8 mouse cellular contexts compared by ENCODE assay signal in genomic region chr2:18607088-18607487, GRCm38 (mm10).
A peak's percentile ranks its signal among the peaks of the same experiment; 100 is the strongest.
DNase-seq lines count a peak whose midpoint lies in the region; ATAC-seq and TF ChIP-seq lines count a peak whose summit lies in the region.

No protein-coding gene starts in this region.

- H3K4me1 ChIP-seq in CH12.LX (ENCODE audit: control insufficient read depth in 1 of 2, insufficient read depth in 2 of 2): peaks cover 0 to 4% of the 10 kb centered on the region in 2 experiments; a peak in 1 of 4 replicates
- peaks cover 18% of the 10 kb centered on the region for H3K4me1 ChIP-seq in hindbrain, embryonic 14.5 days (replicated peaks; ENCODE audit: control insufficient read depth, insufficient read depth, low read length)
- H3K4me1 ChIP-seq in midbrain, embryonic 16.5 days (ENCODE audit: control insufficient read depth, insufficient read depth, low read length): peaks cover 23% of the 10 kb centered on the region

- TF ChIP-seq EP300 in CH12.LX (IDR thresholded peaks at IDR 0.05; ENCODE audit: low read length): no peak

- in situ Hi-C loops in CH12.LX (cut with MboI; ENCODE audit: low pct_ligation_motif_present, low pct_unique_long_range_greater_than_20kb, low sequenced_read_pairs): no loop called here

- H3K27ac ChIP-seq in CH12.LX (ENCODE audit: insufficient read depth, low read depth): no peak overlapping the region
- H3K27ac ChIP-seq in hindbrain, embryonic 14.5 days: no peak overlapping the region
- no peak overlapping the region for H3K27ac ChIP-seq in midbrain, embryonic 16.5 days (ENCODE audit: low read length)
- no peak overlapping the region for H3K27ac ChIP-seq in left cerebral cortex, adult 2 months

- no peak for TF ChIP-seq CTCF in CH12.LX (conservative IDR thresholded peaks at IDR 0.05 in 1 of 2, IDR thresholded peaks at IDR 0.05 in 1 of 2; ENCODE audit: low read depth in 2 of 2, low read length in 2 of 2)
- no peak for TF ChIP-seq CTCF in left cerebral cortex, adult 2 months (IDR thresholded peaks at IDR 0.05)

- TF ChIP-seq POLR2A in CH12.LX (IDR thresholded peaks at IDR 0.05; ENCODE audit: low read depth, low read length): no peak

- 4% methylated on average over 6 of the region's 6 CpGs for WGBS in hindbrain, embryonic 14.5 days
- 10% methylated on average over 6 of the region's 6 CpGs for WGBS in midbrain, embryonic 16.5 days

- H3K4me3 ChIP-seq in CH12.LX (replicated peaks in 1 of 3; ENCODE audit: low read depth in 2 of 3, low read length in 2 of 3, poor library complexity in 1 of 3): no peak overlapping the region
- no peak overlapping the region for H3K4me3 ChIP-seq in hindbrain, embryonic 14.5 days (replicated peaks; ENCODE audit: low read length)
- peak overlapping the region; percentile 50 for H3K4me3 ChIP-seq in midbrain, embryonic 16.5 days (ENCODE audit: low read depth, low read length)
- no peak overlapping the region; the same call in 1 of the 2 replicates for H3K4me3 ChIP-seq in left cerebral cortex, adult 2 months

- H3K4me2 ChIP-seq in CH12.LX (ENCODE audit: insufficient read depth, low read depth, poor library complexity, severe bottlenecking): peak overlapping the region; percentile 92
- peak overlapping the region; percentile 87 for H3K4me2 ChIP-seq in hindbrain, embryonic 14.5 days (replicated peaks)
- H3K4me2 ChIP-seq in midbrain, embryonic 16.5 days (ENCODE audit: low read length): peak overlapping the region; percentile 90

- intact Hi-C loops in left cerebral cortex, postnatal 4 days (cut with DNase I): no loop called here
- intact Hi-C loops in left cerebral cortex, adult 2 months (cut with DNase I): loop anchor here (5.0 kb wide), 1 partner anchor 215 kb away; the partner anchor contains the start of gene Dnajc1

- peak; percentile 5 to 26 for DNase-seq in heart, adult 18-20 months
- DNase-seq in heart, postnatal 4 days: no peak
- DNase-seq in CH12.LX (ENCODE audit: extremely low read depth): no peak
- no peak for DNase-seq in hindbrain, embryonic 14.5 days (ENCODE audit: low spot score)
- DNase-seq in left cerebral cortex, postnatal 4 days: no peak
- no peak for DNase-seq in left cerebral cortex, adult 2 months (ENCODE audit: extremely low spot score in 1 of 2, low spot score in 2 of 2)

- dilution Hi-C loops in CH12.LX (cut with MboI; ENCODE audit: extremely low pct_ligation_motif_present, extremely low pct_unique_long_range_greater_than_20kb, low sequenced_read_pairs): no loop called here

- TF ChIP-seq RAD21 in CH12.LX (IDR thresholded peaks at IDR 0.05; ENCODE audit: low read depth, low read length): no peak

- no peaks in the 10 kb centered on the region for H3K27me3 ChIP-seq in CH12.LX (replicated peaks)
- peaks cover 61% of the 10 kb centered on the region for H3K27me3 ChIP-seq in hindbrain, embryonic 14.5 days (ENCODE audit: control insufficient read depth, insufficient read depth, low read length)
- peaks cover 16% of the 10 kb centered on the region; the same call in 1 of the 2 replicates for H3K27me3 ChIP-seq in midbrain, embryonic 16.5 days (ENCODE audit: control insufficient read depth, insufficient read depth, low read depth, low read length)

- no peaks in the 10 kb centered on the region for H3K79me2 ChIP-seq in CH12.LX (replicated peaks; ENCODE audit: control insufficient read depth, extremely low read depth, insufficient read depth, poor library complexity, severe bottlenecking)

- ATAC-seq in hindbrain, embryonic 14.5 days (ENCODE audit: low FRiP score): no peak
- ATAC-seq in midbrain, embryonic 16.5 days: no peak
- no peak for ATAC-seq in monocyte, adult 5-6 weeks (replicated peaks; ENCODE audit: insufficient number of reproducible peaks, low FRiP score, low TSS enrichment, poor library complexity, severe bottlenecking)

- no peaks in the 10 kb centered on the region for H3K9me3 ChIP-seq in CH12.LX (replicated peaks; ENCODE audit: low read length)
- H3K9me3 ChIP-seq in hindbrain, embryonic 14.5 days (ENCODE audit: control insufficient read depth, low read length): no peaks in the 10 kb centered on the region
- H3K9me3 ChIP-seq in midbrain, embryonic 16.5 days (replicated peaks; ENCODE audit: control insufficient read depth, low read length, poor library complexity, severe bottlenecking): no peaks in the 10 kb centered on the region

- H3K9ac ChIP-seq in CH12.LX (ENCODE audit: insufficient read depth, low read depth): peak overlapping the region; percentile 45
- H3K9ac ChIP-seq in hindbrain, embryonic 14.5 days: no peak overlapping the region
- H3K9ac ChIP-seq in midbrain, embryonic 16.5 days (ENCODE audit: low read depth, low read length): no peak overlapping the region

- no peaks in the 10 kb centered on the region for H3K36me3 ChIP-seq in CH12.LX (replicated peaks in 1 of 2; ENCODE audit: control insufficient read depth in 1 of 2, insufficient read depth in 1 of 2, low read length in 1 of 2)
- no peaks in the 10 kb centered on the region for H3K36me3 ChIP-seq in hindbrain, embryonic 14.5 days (replicated peaks; ENCODE audit: control insufficient read depth, insufficient read depth)
- H3K36me3 ChIP-seq in midbrain, embryonic 16.5 days (ENCODE audit: control insufficient read depth, insufficient read depth, low read length): no peaks in the 10 kb centered on the region

TF ChIP-seq in CH12.LX, 34 proteins besides CTCF, POLR2A, EP300 and RAD21:
- TF ChIP-seq USF1 (IDR thresholded peaks at IDR 0.05; ENCODE audit: low read depth, low read length) (no peak), MEF2A (IDR thresholded peaks at IDR 0.05; ENCODE audit: borderline replicate concordance, low read depth, low read length) (peak; percentile 50; the same call in 1 of the 2 replicates), TBP (conservative IDR thresholded peaks at IDR 0.05; ENCODE audit: low read depth, low read length) (no peak), MAX (IDR thresholded peaks at IDR 0.05; ENCODE audit: low read length) (no peak), ZNF384 (IDR thresholded peaks at IDR 0.05; ENCODE audit: low read depth, low read length) (peak; percentile 49), UBTF (IDR thresholded peaks at IDR 0.05; ENCODE audit: low read depth, low read length) (no peak), PAX5 (IDR thresholded peaks at IDR 0.05; ENCODE audit: low read length) (no peak), ETS1 (conservative IDR thresholded peaks at IDR 0.05; ENCODE audit: low read depth, low read length) (no peak), JUND (conservative IDR thresholded peaks at IDR 0.05; ENCODE audit: low read depth, low read length) (0 out of 2 replicates have a peak, but pooled peaks have one; percentile 18)
TF ChIP-seq in CH12.LX: peak in this region for 3.

Comparison
In these comparisons a context has a peak if more than half of its experiments do, and no peak if none do; other contexts are left out.
1. DNase-seq: peak in heart, adult 18-20 months (2 of 2); none in heart, postnatal 4 days (single experiment), CH12.LX (single experiment), hindbrain, embryonic 14.5 days (single experiment), left cerebral cortex, postnatal 4 days (single experiment) and left cerebral cortex, adult 2 months (0 of 2).
2. Peak in every context shown above with its lines, with median percentiles within 50 percentile points of each other: H3K4me2 ChIP-seq.